Mouse (Mus musculus) liver, embryonic 11.5 days (tissue): ENCODE results near the gene Klf7. TPM values are rescaled to one million over a fixed set of nuclear protein-coding genes. Genes with fewer than 3 reads are reported as not detected.

ENCODE experiments used
- ATAC-seq: fragments of 200-750 bp; cut with Nextera tagmentation; replicated peaks from 2 replicates; pipeline ENCODE4 v1.8.0; 2017; ENCODE audit warnings: moderate number of reproducible peaks, mild to moderate bottlenecking, moderate TSS enrichment, moderate library complexity; ENCODE audit not compliant: low FRiP score
- DNase-seq: peaks from one replicate; pipeline ENCODE4 v3.0.0-alpha.2; 2017; ENCODE audit warnings: low spot score
- H3K27ac ChIP-seq: fragments of 300-500 bp; sonication (generic); 2 replicates; pipeline ENCODE4 v1.5.1; 2014; ENCODE audit warnings: mild to moderate bottlenecking, low read depth, low read length, control low read depth
- H3K27me3 ChIP-seq: fragments of 300-500 bp; sonication (generic); replicated peaks from 2 replicates; pipeline ENCODE4 v1.6.1; 2014; ENCODE audit warnings: low read length, mixed read lengths; ENCODE audit not compliant: control insufficient read depth, insufficient read depth
- H3K36me3 ChIP-seq: fragments of 300-500 bp; sonication (generic); 2 replicates; pipeline ENCODE4 v1.6.1; 2014; ENCODE audit warnings: mild to moderate bottlenecking, low read length, moderate library complexity, mixed read lengths; ENCODE audit not compliant: control insufficient read depth, insufficient read depth
- H3K4me1 ChIP-seq: fragments of 300-500 bp; sonication (generic); replicated peaks from 2 replicates; pipeline ENCODE4 v1.6.1; 2014; ENCODE audit warnings: low read length, mixed read lengths; ENCODE audit not compliant: control insufficient read depth, insufficient read depth
- H3K4me2 ChIP-seq: fragments of 300-500 bp; sonication (generic); 2 replicates; pipeline ENCODE4 v1.6.1; 2014; ENCODE audit warnings: mild to moderate bottlenecking, control low read depth, moderate library complexity
- H3K4me3 ChIP-seq: fragments of 300-500 bp; sonication (generic); 2 replicates; pipeline ENCODE4 v1.5.1; 2014; ENCODE audit warnings: low read depth, low read length, control low read depth
- H3K9ac ChIP-seq: fragments of 300-500 bp; sonication (generic); 2 replicates; pipeline ENCODE4 v1.6.1; 2014; ENCODE audit warnings: low read depth, low read length, control low read depth
- H3K9me3 ChIP-seq: fragments of 300-500 bp; sonication (generic); 2 replicates; pipeline ENCODE4 v1.6.1; 2016; ENCODE audit warnings: low read length, inconsistent platforms, mixed read lengths; ENCODE audit not compliant: control insufficient read depth
- WGBS: fragments of 180-500 bp; shearing (Covaris S2); extraction: QIAGEN DNeasy Blood & Tissue Kit; methylation state at CpG from one replicate; pipeline ENCODE4 v1.1.7; 2014; 5-methylcytosine and 5-hydroxymethylcytosine counted together
- polyA plus RNA-seq: library from polyadenylated mRNA; unstranded; fragments of >200 nt; fragmentation: Nextera tagmentation; extraction: Ambion mirVana; gene quantifications from 2 replicates; pipeline ENCODE4 v1.2.1, GENCODE M21; 2014

The Klf7 gene
- polyA plus RNA-seq, 1 experiment from 2014 or later = 10.1 TPM

DNA sequence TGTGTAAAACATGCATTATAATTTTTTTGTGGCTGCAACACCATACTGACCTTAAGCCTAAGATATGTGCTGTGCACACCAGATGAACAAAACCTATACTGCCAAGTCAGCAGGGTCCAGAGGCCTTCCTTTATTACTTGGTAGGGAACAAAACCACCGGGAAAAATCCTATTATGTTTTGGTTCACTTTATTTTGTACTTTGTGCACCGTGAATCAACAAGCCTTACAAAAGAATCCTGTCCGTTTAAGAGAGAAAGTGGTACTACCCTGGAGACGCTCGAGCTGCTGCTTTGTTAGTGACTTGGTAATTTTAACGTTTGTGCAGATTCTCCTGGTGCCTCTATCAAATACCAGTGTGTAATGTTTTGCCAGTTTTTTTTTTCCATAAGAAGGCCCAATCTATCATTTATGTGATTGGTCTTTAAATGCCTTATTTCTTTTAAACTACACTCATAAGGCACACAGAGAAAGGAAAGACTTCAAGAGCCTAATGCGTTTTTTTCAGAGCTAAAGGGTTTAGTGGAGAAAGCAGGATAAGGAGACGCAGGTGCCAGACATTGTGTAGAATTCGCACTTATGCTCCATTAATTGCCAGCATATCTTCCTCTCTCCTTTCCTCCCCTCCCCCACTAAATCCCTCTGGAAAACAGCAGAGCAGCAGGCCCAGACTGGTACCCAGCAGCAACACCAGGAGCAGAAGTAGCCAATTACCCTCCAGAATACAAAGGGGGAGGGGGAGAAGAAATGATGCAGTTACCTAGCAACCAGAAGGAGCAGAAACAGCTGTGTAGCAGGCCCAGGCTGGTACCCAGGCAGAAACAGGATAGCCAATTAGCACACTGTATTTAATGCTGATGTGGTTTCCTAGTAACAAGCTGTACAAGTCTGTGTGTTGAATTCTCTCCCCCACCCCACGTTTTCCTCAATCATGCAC, 55.5 kb downstream of the Klf7 start:
- no peak overlapping the region for H3K4me3 ChIP-seq
- 0 out of 2 replicates have a peak, but pooled peaks cover 2% of the 10 kb centered on the region for H3K36me3 ChIP-seq
- H3K27me3 ChIP-seq = no peaks in the 10 kb centered on the region
- no peak overlapping the region for H3K9ac ChIP-seq
- ATAC-seq = no peak
- H3K9me3 ChIP-seq = no peaks in the 10 kb centered on the region
- WGBS = 74% methylated on average over 10 of the region's 10 CpGs
- H3K4me2 ChIP-seq = no peak overlapping the region
- H3K4me1 ChIP-seq = no peaks in the 10 kb centered on the region
- DNase-seq = no peak
- H3K27ac ChIP-seq = no peak overlapping the region

DNA sequence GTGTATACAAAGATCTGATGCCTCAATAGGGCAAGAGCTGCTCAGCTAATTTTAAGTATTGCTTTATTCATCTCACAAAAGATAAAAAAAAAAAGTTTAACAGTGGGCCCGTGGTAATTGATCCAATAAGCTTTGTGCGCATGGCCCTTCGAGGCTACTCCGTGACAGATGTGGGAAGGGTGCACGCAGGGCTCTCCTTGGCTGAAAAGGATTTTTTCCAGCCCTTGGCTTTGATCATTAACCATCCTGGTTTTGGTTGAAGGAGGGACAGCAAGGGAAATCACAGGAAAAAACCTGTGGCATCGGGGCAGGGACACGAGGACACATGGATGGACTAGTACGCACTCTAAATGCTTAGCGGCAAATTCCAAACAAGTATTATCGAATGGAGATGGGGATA, 60.6 kb downstream of the Klf7 start:
- Histone ChIP-seq H3K27ac (no peak overlapping the region), H3K9me3 (no peaks in the 10 kb centered on the region), H3K4me2 (no peak overlapping the region), H3K9ac (no peak overlapping the region), H3K4me3 (no peak overlapping the region), H3K27me3 (no peaks in the 10 kb centered on the region), H3K4me1 (peaks cover 3% of the 10 kb centered on the region; the same call in 1 of the 2 replicates), H3K36me3 (no peaks in the 10 kb centered on the region; the same call in 1 of the 2 replicates)
- ATAC-seq = no peak
- DNase-seq = no peak
- WGBS = 92% methylated on average over 10 of the region's 10 CpGs

DNA sequence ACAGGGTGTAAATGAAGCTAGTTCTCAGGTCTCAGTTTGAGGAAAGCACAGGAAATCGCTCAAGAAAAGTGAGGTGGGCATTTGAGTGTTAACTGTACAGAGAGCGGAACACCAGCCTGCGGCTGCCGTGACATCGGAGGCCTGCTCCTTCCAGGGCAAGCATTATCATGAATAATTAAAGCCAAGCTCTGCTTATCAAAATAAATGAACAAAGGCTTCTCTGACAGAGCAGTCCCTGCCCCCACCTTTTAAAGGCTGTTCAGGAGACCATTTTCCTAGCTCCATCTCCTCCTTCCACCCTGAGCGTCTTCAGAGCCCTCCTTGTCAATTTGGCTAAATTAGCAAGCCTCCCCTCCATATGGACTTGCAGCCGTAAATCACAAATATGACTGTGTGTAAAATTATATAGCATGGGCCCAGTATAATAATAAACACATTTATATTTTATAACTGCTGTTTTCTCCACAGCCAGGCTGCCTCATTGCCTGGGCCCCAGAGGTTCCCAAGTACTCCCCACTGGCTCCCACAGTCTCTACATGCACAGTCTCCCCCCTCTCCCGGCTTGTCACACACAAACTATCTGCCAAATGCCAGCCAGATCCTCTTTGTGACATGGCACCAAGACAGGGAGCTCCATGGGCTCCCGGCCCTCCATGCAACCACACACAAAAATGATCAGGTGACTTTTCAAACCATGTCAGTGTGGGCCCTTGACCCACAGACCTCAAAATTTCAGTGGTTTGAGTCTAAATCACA, 61.2 kb downstream of the Klf7 start:
- 67% methylated on average over 9 of the region's 9 CpGs for WGBS
- no peak overlapping the region for H3K4me2 ChIP-seq
- H3K4me3 ChIP-seq = no peak overlapping the region
- ATAC-seq = no peak
- no peaks in the 10 kb centered on the region for H3K27me3 ChIP-seq
- H3K27ac ChIP-seq = no peak overlapping the region
- no peak for DNase-seq
- no peaks in the 10 kb centered on the region; the same call in 1 of the 2 replicates for H3K36me3 ChIP-seq
- H3K4me1 ChIP-seq = peaks cover 3% of the 10 kb centered on the region; the same call in 1 of the 2 replicates
- no peaks in the 10 kb centered on the region for H3K9me3 ChIP-seq
- H3K9ac ChIP-seq = no peak overlapping the region

DNA sequence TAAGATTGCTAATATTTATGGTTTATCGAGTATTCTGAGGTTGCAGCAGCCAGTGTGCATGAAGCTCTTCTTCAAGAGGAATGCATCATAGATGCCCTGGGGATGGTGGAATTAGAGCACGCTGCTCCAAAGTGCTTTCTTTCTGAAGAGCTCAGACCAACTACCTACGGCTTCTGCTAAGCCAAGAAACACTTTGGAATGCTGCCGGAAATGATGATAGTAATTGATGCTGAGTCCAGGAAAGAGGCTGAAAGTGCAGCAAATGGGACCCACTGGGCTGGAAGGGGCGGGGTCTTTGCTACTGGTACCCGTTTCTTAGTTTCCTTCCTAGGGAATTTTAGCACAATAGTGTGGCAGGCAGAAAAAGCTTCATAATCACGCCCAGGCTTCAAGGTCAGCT, 62.0 kb downstream of the Klf7 start:
- no peaks in the 10 kb centered on the region for H3K9me3 ChIP-seq
- H3K4me3 ChIP-seq = no peak overlapping the region
- no peaks in the 10 kb centered on the region; the same call in 1 of the 2 replicates for H3K36me3 ChIP-seq
- no peak for DNase-seq
- no peak overlapping the region for H3K27ac ChIP-seq
- ATAC-seq = no peak
- no peak overlapping the region for H3K9ac ChIP-seq
- no peaks in the 10 kb centered on the region for H3K27me3 ChIP-seq
- H3K4me1 ChIP-seq = peaks cover 3% of the 10 kb centered on the region; the same call in 1 of the 2 replicates
- 82% methylated on average over 7 of the region's 7 CpGs for WGBS
- no peak overlapping the region for H3K4me2 ChIP-seq

DNA sequence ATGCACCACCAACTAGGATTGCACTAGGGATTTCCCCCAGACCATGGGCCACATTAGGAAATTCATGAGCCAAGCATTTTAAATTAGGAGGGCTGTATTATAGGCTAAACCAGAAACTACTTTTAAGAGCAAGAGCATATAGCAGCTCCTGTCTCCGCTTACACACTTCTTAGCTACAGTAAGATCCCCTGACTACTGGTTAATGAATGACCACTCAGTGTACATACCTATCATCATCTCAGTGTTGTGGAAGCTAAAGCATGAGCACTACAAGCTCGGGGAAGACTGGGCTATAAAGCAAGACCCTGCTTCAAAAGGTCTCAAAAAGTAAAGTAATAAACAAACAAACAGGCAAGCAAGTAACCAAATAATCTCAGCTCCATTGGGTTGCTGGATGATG, 65.5 kb downstream of the Klf7 start:
- Histone ChIP-seq H3K27ac (no peak overlapping the region), H3K4me2 (no peak overlapping the region), H3K27me3 (no peaks in the 10 kb centered on the region), H3K4me3 (no peak overlapping the region), H3K36me3 (no peaks in the 10 kb centered on the region; the same call in 1 of the 2 replicates), H3K4me1 (peaks cover 3% of the 10 kb centered on the region; the same call in 1 of the 2 replicates), H3K9ac (no peak overlapping the region), H3K9me3 (no peaks in the 10 kb centered on the region)
- DNase-seq = no peak
- ATAC-seq = no peak
- WGBS = 66% methylated on average over 2 of the region's 2 CpGs

DNA sequence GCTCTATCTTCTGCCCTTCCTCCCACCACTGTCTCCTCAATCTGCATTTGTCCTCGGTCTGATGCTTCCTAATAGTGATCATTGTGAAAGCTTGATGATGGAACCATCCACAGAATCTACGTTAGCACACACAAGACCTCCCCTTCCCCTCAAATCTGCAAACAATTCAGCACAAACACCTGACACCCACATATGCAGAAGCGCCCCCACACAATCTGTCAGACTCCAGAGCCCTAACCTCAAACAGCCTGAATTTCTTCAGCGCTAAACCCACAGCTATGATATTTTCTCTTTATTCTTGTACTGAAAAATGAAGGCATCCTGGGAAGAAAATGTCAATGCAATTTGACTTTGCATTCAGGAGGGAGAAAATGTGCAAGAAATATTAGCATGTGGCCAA, 66.1 kb downstream of the Klf7 start:
- H3K36me3 ChIP-seq = no peaks in the 10 kb centered on the region; the same call in 1 of the 2 replicates
- ATAC-seq = no peak
- H3K9ac ChIP-seq = no peak overlapping the region
- H3K4me2 ChIP-seq = no peak overlapping the region
- H3K27ac ChIP-seq = no peak overlapping the region
- no peak overlapping the region for H3K4me3 ChIP-seq
- DNase-seq = no peak
- 75% methylated on average over 4 of the region's 4 CpGs for whole genome bisulfite sequencing
- no peaks in the 10 kb centered on the region for H3K9me3 ChIP-seq
- H3K27me3 ChIP-seq = no peaks in the 10 kb centered on the region
- H3K4me1 ChIP-seq = peaks cover under 1% of the 10 kb centered on the region; the same call in 1 of the 2 replicates

DNA sequence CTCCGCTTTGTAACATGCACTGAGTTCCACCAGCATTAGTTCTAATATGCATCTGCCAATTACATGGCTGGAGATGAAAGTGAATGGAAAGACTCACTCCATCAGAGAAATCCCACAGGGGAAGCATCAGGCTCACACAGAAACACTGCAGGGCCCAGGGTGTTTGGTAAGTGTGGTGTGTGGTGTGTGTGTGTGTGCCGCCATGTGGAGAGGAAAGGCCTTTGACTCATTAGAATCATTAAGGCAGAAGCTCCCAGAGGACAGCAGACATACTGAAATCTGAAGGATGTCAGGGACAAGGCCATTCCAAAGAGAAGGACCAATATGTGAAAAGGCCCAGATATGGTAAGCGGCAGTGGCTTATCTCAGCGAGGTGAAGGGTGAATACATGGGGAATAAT, 66.9 kb downstream of the Klf7 start:
- Histone ChIP-seq H3K4me2 (no peak overlapping the region), H3K4me3 (no peak overlapping the region), H3K9me3 (no peaks in the 10 kb centered on the region), H3K4me1 (no peaks in the 10 kb centered on the region; the same call in 1 of the 2 replicates), H3K27ac (no peak overlapping the region), H3K36me3 (no peaks in the 10 kb centered on the region; the same call in 1 of the 2 replicates), H3K9ac (no peak overlapping the region), H3K27me3 (no peaks in the 10 kb centered on the region)
- WGBS = 90% methylated on average over 4 of the region's 4 CpGs
- DNase-seq = no peak
- no peak for ATAC-seq

DNA sequence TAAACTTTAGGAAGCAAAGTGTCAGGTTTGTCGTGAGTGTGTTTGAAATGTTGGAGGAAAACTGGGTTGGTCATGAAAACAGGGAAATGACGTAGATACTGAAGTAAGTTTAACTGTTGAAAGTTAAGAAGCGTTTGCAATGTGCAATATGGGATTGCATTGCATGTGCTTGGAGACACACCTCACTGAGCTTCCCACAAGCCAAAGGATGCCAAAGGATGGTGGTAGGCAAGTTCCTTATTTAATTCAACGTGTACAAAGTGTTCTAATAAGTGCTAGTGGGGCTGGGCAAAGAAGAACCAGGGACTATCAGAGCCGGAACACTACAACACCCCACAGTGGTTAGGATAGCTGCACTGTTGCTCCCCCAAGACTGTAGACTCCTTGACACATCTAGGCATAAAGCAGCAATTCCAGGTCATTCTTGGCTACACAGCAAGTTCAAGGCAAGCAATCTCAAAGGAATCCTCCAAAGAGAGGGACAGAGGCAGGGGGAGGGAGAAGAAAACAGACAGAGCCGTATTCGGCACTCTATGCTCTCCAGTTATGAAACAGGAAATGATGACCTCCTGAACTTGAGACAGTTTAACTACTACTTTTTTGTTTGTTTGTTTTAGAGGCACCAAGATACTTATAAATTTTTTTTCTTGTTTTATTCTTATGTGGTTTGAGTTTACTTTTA, 69.9 kb downstream of the Klf7 start:
- Histone ChIP-seq H3K27ac (no peak overlapping the region), H3K9me3 (no peaks in the 10 kb centered on the region), H3K4me2 (no peak overlapping the region), H3K36me3 (no peaks in the 10 kb centered on the region), H3K4me3 (no peak overlapping the region), H3K27me3 (no peaks in the 10 kb centered on the region), H3K9ac (no peak overlapping the region), H3K4me1 (no peaks in the 10 kb centered on the region; the same call in 1 of the 2 replicates)
- DNase-seq (no peak), ATAC-seq (no peak)
- WGBS = 60% methylated on average over 7 of the region's 7 CpGs
